Mouse (Mus musculus) spleen, adult 2 months (tissue): ENCODE data around the gene Smchd1.

Source experiments
- CTCF ChIP-seq: fragments of 200-500 bp; IDR thresholded peaks from 2 replicates; pipeline ENCODE4 v1.5.1; 2011; ENCODE audit warnings: mild to moderate bottlenecking, inconsistent platforms; ENCODE audit not compliant: insufficient read depth, insufficient read length, insufficient replicate concordance; ENCODE audit errors: extremely low read depth
- POLR2A ChIP-seq: fragments of 200-500 bp; IDR thresholded peaks from 2 replicates; pipeline ENCODE4 v1.6.1; 2011; ENCODE audit warnings: low read depth, low read length, inconsistent platforms

GRCm38 (mm10) chr17:71377901-71378300, 97.2 kb downstream of the Smchd1 start:
- TF ChIP-seq CTCF (no peak), POLR2A (no peak)
